Mouse (Mus musculus) heart, postnatal 10 days (tissue): ENCODE results near the gene Zscan4-ps2. TPM values are rescaled to one million over a fixed set of nuclear protein-coding genes. Genes with fewer than 3 reads are reported as not detected.
"Not testable (repeated sequence)": the region's sequence is repeated elsewhere in the genome, so short reads cannot be mapped to it uniquely, and the experiment has no call there.

Source experiments
- DNase-seq, 2 experiments: peaks; one replicate each; pipeline ENCODE4 v3.0.0; 2021
- intact Hi-C: fragments of 180-260 bp; cut with DNase I; formaldehyde crosslinking; loops from one replicate; pipeline ENCODE4 v1.15.1; 2025
- total RNA-seq, 2 experiments: library from RNA; stranded (reverse); gene quantifications; 2 replicates each; pipeline ENCODE4 v1.2.3; 2021

Gene Zscan4-ps2
- not detected for total RNA-seq

GRCm38 (mm10) chr7:11514010-11514409 is at the start of gene Zscan4-ps2:
Gene Zscan4-ps2, plus strand, starts transcription at chr7:11514310.
- DNase-seq, intact Hi-C loops: not testable (repeated sequence)

Other genes with a start within 250 kb of the Zscan4-ps2 start
- not detected for gene Zscan4e, start 203.6 kb upstream of the Zscan4-ps2 start, total RNA-seq
- gene Zscan4f, start 116.4 kb upstream of the Zscan4-ps2 start, total RNA-seq = not detected
- gene Zscan4-ps3, start 95.0 kb downstream of the Zscan4-ps2 start, total RNA-seq = not detected
- gene Vmn1r72, start 165.8 kb downstream of the Zscan4-ps2 start, total RNA-seq = not detected
- not detected for gene Vmn1r73, start 216.0 kb downstream of the Zscan4-ps2 start, total RNA-seq